Mouse (Mus musculus) mammary gland, adult 2 months (tissue): ENCODE measurements around the gene Tcstv1. TPM values are rescaled to one million over a fixed set of nuclear protein-coding genes. Genes with fewer than 3 reads are reported as not detected.

Source experiments
- polyA plus RNA-seq: library from polyadenylated mRNA; depleted of rRNA; stranded (reverse); fragments of >200 nt; gene quantifications from 2 replicates; pipeline ENCODE4 v1.2.3, GENCODE M21; 2012; ENCODE audit warnings: low replicate concordance; rRNA removed

Tcstv1 gene
- not detected in 2 replicates for polyA plus RNA-seq

DNA sequence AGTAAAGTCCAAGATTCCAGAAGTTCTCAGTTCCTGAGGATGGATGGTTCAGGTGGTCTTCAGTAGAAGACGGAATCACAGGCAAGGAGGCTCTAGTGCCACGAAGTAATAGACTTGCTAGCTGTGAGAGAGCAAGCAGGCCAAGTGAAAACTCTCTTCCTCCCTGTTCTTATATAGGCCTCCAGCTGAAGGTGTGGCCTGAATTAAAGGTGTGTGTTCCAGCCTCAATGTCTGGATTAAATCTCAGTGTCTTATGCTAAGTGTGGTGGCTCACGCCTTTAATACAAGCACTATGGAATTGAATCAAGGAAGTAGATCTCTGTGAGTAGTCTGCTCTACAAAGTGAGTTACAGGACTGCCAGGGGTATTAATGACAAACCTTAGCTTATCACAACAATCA is at the start of gene Tcstv1:
Tcstv1 (minus strand) TSS at position 101 of the 400 bp plus-strand sequence.

DNA sequence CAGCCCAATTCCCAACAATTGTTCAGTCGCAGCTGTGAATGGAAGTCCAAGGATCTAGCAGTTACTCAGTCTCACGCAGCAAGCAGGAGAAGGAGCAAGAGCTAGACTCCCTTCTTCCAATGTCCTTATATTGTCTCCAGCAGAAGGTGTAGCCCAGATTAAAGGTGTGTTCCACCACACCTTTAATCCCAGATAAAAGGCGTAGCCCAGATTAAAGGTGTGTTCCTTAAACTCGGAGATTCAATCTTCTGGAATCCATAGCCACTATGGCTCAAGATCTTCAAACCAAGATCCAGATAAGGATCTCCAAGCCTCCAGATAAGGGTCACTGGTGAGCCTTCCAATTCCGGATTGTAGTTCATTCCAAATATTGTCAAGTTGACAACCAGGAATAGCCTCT is 34.6 kb upstream of the Tcstv1 start, which contains the start of gene Gm21761:
Gm21761 (minus strand) TSS at position 101 of the 400 bp plus-strand sequence.

Other genes starting within 250 kb of the Tcstv1 start
- gene Hmgcs1, start 204.4 kb downstream of the Tcstv1 start, polyA plus RNA-seq: 17.6 and 43.9 TPM in 2 replicates
- gene Nim1k, start 138.9 kb downstream of the Tcstv1 start, polyA plus RNA-seq: 0.46 and 0.60 TPM in 2 replicates
- gene Zfp131, start 103.9 kb downstream of the Tcstv1 start, polyA plus RNA-seq: 6.6 and 13.3 TPM in 2 replicates
- gene AF067063, start 64.6 kb downstream of the Tcstv1 start, polyA plus RNA-seq: not detected in 2 replicates
- 0.88 and 1.2 TPM in 2 replicates for gene D13Ertd608e, start 58.8 kb downstream of the Tcstv1 start, polyA plus RNA-seq
- not detected in 2 replicates for gene Gm21761, start 34.5 kb upstream of the Tcstv1 start, polyA plus RNA-seq
- 0.13 TPM in 1 of 2 replicates, not detected in the other for gene B020031M17Rik, start 56.0 kb upstream of the Tcstv1 start, polyA plus RNA-seq
- 0.30 TPM in 1 of 2 replicates, not detected in the other for gene Gm36079, start 132.2 kb upstream of the Tcstv1 start, polyA plus RNA-seq
- gene Gm21188, start 157.4 kb upstream of the Tcstv1 start, polyA plus RNA-seq: 3.3 and 7.1 TPM in 2 replicates
- not detected in 2 replicates for gene Gm20767, start 245.5 kb upstream of the Tcstv1 start, polyA plus RNA-seq